Mouse (Mus musculus): Measurements from ENCODE around the gene Smarcc1.

DNA sequence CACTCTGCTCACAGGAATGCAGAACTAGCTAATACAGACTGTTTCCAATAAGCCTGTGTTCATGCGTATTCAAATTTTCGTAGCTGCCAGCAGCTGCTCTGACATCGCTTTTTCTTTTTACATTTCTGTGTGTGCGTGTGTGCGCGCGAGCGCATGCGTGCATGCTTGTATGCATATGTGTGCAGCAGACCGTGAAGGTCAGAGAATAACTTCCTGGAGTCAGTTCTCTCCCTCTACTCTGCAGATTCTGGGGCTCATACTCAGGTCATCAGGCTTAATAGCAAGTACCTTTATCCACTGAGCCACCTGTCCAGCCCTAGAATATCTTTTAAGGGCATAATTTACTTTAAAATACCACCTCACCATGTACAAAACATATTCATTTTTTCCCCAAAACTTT lies 150.9 kb downstream of the Smarcc1 start:
- TF ChIP-seq EP300 (IDR thresholded peaks at IDR 0.05; ENCODE audit: low read depth) = no peak
- TF ChIP-seq CTCF (IDR thresholded peaks at IDR 0.05; ENCODE audit: low read depth) = no peak
